Mouse (Mus musculus): ENCODE data around the gene Peli2. TPM values are rescaled to one million over a fixed set of nuclear protein-coding genes. Genes with fewer than 3 reads are reported as not detected.

The Peli2 gene
- polyA plus RNA-seq, 1 experiment from 2014 or later = 10.4 TPM

DNA sequence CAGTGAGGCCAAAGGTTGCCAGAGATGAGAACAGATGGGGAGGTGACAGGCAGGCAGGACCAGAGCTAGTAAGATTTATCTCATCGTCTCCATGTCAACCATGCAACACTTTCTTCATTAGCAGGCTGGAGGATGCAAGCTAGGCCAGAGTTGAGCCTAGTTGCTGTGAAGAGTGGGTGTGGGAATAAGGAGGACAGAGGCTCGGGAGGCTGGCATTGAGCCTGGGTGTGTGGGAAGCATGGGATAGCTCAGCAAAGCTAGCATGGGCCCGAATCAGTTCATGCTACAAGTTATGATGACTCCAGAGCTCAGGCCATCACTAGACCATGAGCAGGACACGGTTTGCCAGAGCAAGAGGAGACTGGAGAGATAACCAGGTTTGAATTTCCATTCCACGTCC lies 166.3 kb downstream of the Peli2 start:
- Histone ChIP-seq H3K36me3 (no peaks in the 10 kb centered on the region), H3K4me2 (replicated peaks) (no peak overlapping the region), H3K27me3 (peaks cover 3% of the 10 kb centered on the region; the same call in 1 of the 2 replicates), H3K9ac (no peak overlapping the region), H3K9me3 (no peaks in the 10 kb centered on the region), H3K27ac (no peak overlapping the region), H3K4me1 (peaks cover 4% of the 10 kb centered on the region), H3K4me3 (no peak overlapping the region)
- 87% methylated on average over 5 of the region's 5 CpGs for WGBS
- no peak for ATAC-seq (ENCODE audit: low FRiP score, low read depth)

- no peaks in the 10 kb centered on the region for H3K36me3 ChIP-seq
- H3K4me1 ChIP-seq = peaks cover 4% of the 10 kb centered on the region
- no peak overlapping the region for H3K27ac ChIP-seq
- H3K4me3 ChIP-seq = no peak overlapping the region
- peaks cover 1% of the 10 kb centered on the region; the same call in 1 of the 2 replicates for H3K27me3 ChIP-seq
- WGBS = 90% methylated on average over 4 of the region's 4 CpGs
- ATAC-seq (ENCODE audit: low FRiP score, low read depth) = no peak
- no peaks in the 10 kb centered on the region for H3K9me3 ChIP-seq
- no peak overlapping the region for H3K4me2 ChIP-seq (replicated peaks)
- no peak overlapping the region for H3K9ac ChIP-seq
Observed at GRCm38 (mm10) chr14:48287581-48287980, 167.0 kb downstream of the Peli2 start.

- no peak overlapping the region for H3K9ac ChIP-seq
- H3K27ac ChIP-seq = no peak overlapping the region
- WGBS = 60% methylated on average over 2 of the region's 2 CpGs
- H3K4me3 ChIP-seq = no peak overlapping the region
- no peak for ATAC-seq (ENCODE audit: low FRiP score, low read depth)
- peaks cover 4% of the 10 kb centered on the region for H3K4me1 ChIP-seq
- no peaks in the 10 kb centered on the region for H3K36me3 ChIP-seq
- no peaks in the 10 kb centered on the region for H3K27me3 ChIP-seq
- no peak overlapping the region for H3K4me2 ChIP-seq (replicated peaks)
- no peaks in the 10 kb centered on the region for H3K9me3 ChIP-seq
Observed at GRCm38 (mm10) chr14:48288600-48288999, 168.0 kb downstream of the Peli2 start.

- H3K4me2 ChIP-seq (replicated peaks) = no peak overlapping the region
- WGBS = 79% methylated on average over 10 of the region's 10 CpGs
- H3K4me3 ChIP-seq = no peak overlapping the region
- no peak overlapping the region for H3K9ac ChIP-seq
- no peaks in the 10 kb centered on the region for H3K9me3 ChIP-seq
- no peaks in the 10 kb centered on the region for H3K36me3 ChIP-seq
- peaks cover 4% of the 10 kb centered on the region for H3K4me1 ChIP-seq
- H3K27me3 ChIP-seq = no peaks in the 10 kb centered on the region
- no peak for ATAC-seq (ENCODE audit: low FRiP score, low read depth)
- H3K27ac ChIP-seq = no peak overlapping the region
Observed at GRCm38 (mm10) chr14:48289602-48290599, 169.3 kb downstream of the Peli2 start.

GRCm38 (mm10) chr14:48293498-48293897 lies 172.9 kb downstream of the Peli2 start:
- Histone ChIP-seq H3K4me3 (no peak overlapping the region), H3K9me3 (no peaks in the 10 kb centered on the region), H3K4me1 (peaks cover 20% of the 10 kb centered on the region), H3K27me3 (no peaks in the 10 kb centered on the region), H3K9ac (no peak overlapping the region), H3K27ac (no peak overlapping the region), H3K4me2 (replicated peaks) (no peak overlapping the region), H3K36me3 (no peaks in the 10 kb centered on the region)
- WGBS = 91% methylated on average over 7 of the region's 7 CpGs
- no peak for ATAC-seq (ENCODE audit: low FRiP score, low read depth)

DNA sequence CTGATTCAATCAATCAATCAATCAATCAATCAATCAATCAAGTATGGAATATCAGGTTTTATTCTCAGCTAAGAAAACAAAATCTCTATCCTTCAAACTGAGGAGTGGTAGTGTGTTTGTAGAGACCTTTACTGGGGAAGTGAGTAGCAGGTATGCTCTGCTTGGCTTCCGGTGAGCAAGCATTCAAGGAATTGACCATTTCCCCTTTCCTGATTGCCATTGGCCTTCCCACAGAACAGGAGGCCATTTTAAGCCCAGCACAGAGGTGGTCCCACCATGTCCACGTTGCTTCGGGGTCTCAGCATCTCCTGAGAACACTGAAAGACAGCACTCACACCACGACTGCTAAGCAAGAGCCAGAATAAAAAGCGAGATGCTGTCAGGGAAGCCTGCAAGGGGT lies 174.8 kb downstream of the Peli2 start:
- peaks cover 16% of the 10 kb centered on the region for H3K4me1 ChIP-seq
- H3K4me3 ChIP-seq = no peak overlapping the region
- H3K27ac ChIP-seq = 0 out of 2 replicates have a peak overlapping the region, but pooled peaks have one; percentile 33

GRCm38 (mm10) chr14:48295815-48296271 lies 175.2 kb downstream of the Peli2 start:
- peaks cover 16% of the 10 kb centered on the region for H3K4me1 ChIP-seq
- no peaks in the 10 kb centered on the region for H3K27me3 ChIP-seq
- 0 out of 2 replicates have a peak overlapping the region, but pooled peaks have one; percentile 33 for H3K27ac ChIP-seq
- WGBS = 13% methylated on average over 7 of the region's 7 CpGs
- no peaks in the 10 kb centered on the region for H3K36me3 ChIP-seq
- no peak overlapping the region for H3K9ac ChIP-seq
- H3K4me3 ChIP-seq = no peak overlapping the region
- no peak for ATAC-seq (ENCODE audit: low FRiP score, low read depth)
- peak overlapping the region; percentile 36 for H3K4me2 ChIP-seq (replicated peaks)
- no peaks in the 10 kb centered on the region for H3K9me3 ChIP-seq

More for the DNA sequence above, 174.8 kb downstream of the Peli2 start:
- peak overlapping the region; percentile 36 for H3K4me2 ChIP-seq (replicated peaks)
- H3K36me3 ChIP-seq = no peaks in the 10 kb centered on the region
- WGBS = 44% methylated on average over 5 of the region's 5 CpGs
- no peaks in the 10 kb centered on the region for H3K9me3 ChIP-seq
- ATAC-seq (ENCODE audit: low FRiP score, low read depth) = no peak
- H3K27me3 ChIP-seq = no peaks in the 10 kb centered on the region
- no peak overlapping the region for H3K9ac ChIP-seq

GRCm38 (mm10) chr14:48296820-48297219 lies 176.2 kb downstream of the Peli2 start:
- no peak overlapping the region for H3K9ac ChIP-seq
- H3K27ac ChIP-seq = no peak overlapping the region
- no peak for ATAC-seq (ENCODE audit: low FRiP score, low read depth)
- H3K9me3 ChIP-seq = no peaks in the 10 kb centered on the region
- no peak overlapping the region for H3K4me3 ChIP-seq
- no peak overlapping the region for H3K4me2 ChIP-seq (replicated peaks)
- H3K27me3 ChIP-seq = no peaks in the 10 kb centered on the region
- H3K36me3 ChIP-seq = no peaks in the 10 kb centered on the region
- WGBS = 88% methylated on average over 1 of the region's 1 CpGs
- H3K4me1 ChIP-seq = peaks cover 16% of the 10 kb centered on the region

DNA sequence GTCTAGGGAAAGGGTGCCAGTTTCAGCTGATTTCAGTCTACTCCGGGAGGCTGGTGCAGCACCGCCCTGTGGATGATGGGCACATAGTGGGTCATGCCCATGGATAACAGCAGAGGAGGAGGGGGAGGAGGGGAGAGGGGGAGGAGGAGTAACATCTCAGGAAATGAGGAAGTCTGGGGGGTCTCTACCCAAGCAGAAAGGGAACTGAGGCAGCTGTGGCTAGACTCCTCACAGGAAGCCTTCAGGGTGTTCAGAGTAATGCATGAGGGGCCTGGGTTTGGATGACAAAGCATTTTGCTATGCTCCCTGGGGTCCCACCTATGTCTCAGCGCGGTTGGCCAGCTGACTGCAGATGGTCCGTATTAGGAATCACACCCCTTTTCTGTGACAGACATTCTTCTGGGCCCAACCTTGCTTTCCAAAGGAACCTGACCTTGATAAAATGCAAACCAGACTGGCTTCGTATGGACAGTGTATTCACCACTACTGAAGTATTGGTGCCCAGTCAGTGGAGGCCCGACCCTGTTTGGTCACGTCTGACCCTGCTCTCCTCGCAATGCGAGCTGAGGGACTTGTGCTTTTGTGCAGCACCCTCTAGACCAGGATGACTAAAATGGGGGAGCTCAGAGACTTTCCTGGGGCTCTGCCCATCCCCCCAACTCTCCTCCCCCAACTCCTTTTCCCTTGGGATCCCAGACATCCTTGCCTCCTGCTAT lies 182.0 kb downstream of the Peli2 start:
- Histone ChIP-seq H3K27ac (no peak overlapping the region), H3K27me3 (no peaks in the 10 kb centered on the region), H3K9me3 (peaks cover 3% of the 10 kb centered on the region; the same call in 1 of the 2 replicates), H3K4me1 (peaks cover 15% of the 10 kb centered on the region), H3K4me3 (no peak overlapping the region), H3K9ac (no peak overlapping the region), H3K4me2 (replicated peaks) (no peak overlapping the region), H3K36me3 (no peaks in the 10 kb centered on the region)
- ATAC-seq (ENCODE audit: low FRiP score, low read depth) = peak; percentile 66; the same call in 1 of the 2 replicates
- 59% methylated on average over 10 of the region's 10 CpGs for WGBS

DNA sequence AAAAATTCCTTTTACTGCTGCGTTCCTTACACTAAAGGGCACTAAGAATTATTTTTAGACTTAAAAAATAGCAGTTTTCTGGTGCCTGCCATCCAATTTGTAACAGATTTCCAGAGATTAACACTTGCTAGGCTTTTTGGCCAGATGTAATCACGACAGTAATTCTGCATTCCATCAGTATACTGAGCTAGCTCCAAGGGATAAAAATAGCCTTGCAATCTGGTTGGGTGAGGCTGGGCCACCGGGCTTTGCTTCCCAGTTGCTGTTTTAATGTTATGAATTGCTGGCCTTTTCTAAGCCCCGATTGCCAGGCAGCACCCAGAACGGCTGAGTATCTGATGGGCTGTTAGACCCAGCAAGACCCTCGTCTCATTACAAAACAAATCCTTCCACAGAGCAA lies 182.6 kb downstream of the Peli2 start:
- no peak overlapping the region for H3K4me3 ChIP-seq
- WGBS = 20% methylated on average over 6 of the region's 6 CpGs
- H3K4me1 ChIP-seq = peaks cover 15% of the 10 kb centered on the region
- H3K27me3 ChIP-seq = no peaks in the 10 kb centered on the region
- no peak overlapping the region for H3K27ac ChIP-seq
- H3K4me2 ChIP-seq (replicated peaks) = no peak overlapping the region
- H3K36me3 ChIP-seq = no peaks in the 10 kb centered on the region
- ATAC-seq (ENCODE audit: low FRiP score, low read depth) = peak; percentile 66
- no peak overlapping the region for H3K9ac ChIP-seq
- peaks cover 6% of the 10 kb centered on the region; the same call in 1 of the 2 replicates for H3K9me3 ChIP-seq

DNA sequence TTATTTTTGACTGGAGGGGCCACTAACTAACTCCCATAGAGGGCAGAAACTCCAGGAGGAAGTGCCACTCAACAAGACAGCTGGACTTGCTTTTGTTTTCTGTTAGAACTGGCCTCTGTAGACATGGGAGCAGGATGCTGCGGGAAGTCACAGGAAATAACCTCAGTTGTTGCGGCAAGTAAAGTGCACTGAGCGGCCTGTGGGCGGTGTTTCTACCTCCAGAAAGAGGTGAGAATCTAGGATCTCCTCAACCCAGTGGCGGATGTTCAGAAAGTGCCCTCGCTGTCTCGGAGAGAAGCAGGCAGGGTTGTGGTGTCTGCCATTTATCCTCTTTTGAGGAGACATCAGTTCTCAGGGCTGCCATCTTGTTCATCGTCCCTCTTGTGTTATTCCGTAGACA lies 183.2 kb downstream of the Peli2 start:
- H3K36me3 ChIP-seq = no peaks in the 10 kb centered on the region
- H3K4me1 ChIP-seq = peaks cover 15% of the 10 kb centered on the region
- 88% methylated on average over 9 of the region's 9 CpGs for WGBS
- H3K4me2 ChIP-seq (replicated peaks) = no peak overlapping the region
- H3K27me3 ChIP-seq = no peaks in the 10 kb centered on the region
- no peak overlapping the region for H3K27ac ChIP-seq
- no peak overlapping the region for H3K4me3 ChIP-seq
- no peak for ATAC-seq (ENCODE audit: low FRiP score, low read depth)
- peaks cover 6% of the 10 kb centered on the region; the same call in 1 of the 2 replicates for H3K9me3 ChIP-seq
- H3K9ac ChIP-seq = no peak overlapping the region

GRCm38 (mm10) chr14:48313234-48313633 lies 192.6 kb downstream of the Peli2 start:
- H3K9me3 ChIP-seq = no peaks in the 10 kb centered on the region

More at GRCm38 (mm10) chr14:48313234-48313633, 192.6 kb downstream of the Peli2 start:
- 58% methylated on average over 3 of the region's 3 CpGs for WGBS
- H3K9ac ChIP-seq = no peak overlapping the region
- H3K36me3 ChIP-seq = no peaks in the 10 kb centered on the region
- no peak overlapping the region for H3K4me2 ChIP-seq (replicated peaks)
- no peaks in the 10 kb centered on the region for H3K4me1 ChIP-seq
- ATAC-seq (ENCODE audit: low FRiP score, low read depth) = no peak
- H3K4me3 ChIP-seq = no peak overlapping the region
- H3K27ac ChIP-seq = no peak overlapping the region
- no peaks in the 10 kb centered on the region for H3K27me3 ChIP-seq

All from limb, embryonic 13.5 days (tissue).